Mouse (Mus musculus) thymus, postnatal 0 days (tissue): ENCODE data around the gene Irak2. TPM values are rescaled to one million over a fixed set of nuclear protein-coding genes. Genes with fewer than 3 reads are reported as not detected.

ENCODE experiments used
- microRNA-seq: library from miRNA; unstranded; fragments of <30 nt; microRNA quantifications from one replicate; pipeline ENCODE4, GENCODE M21; 2016; ENCODE audit warnings: borderline number of aligned reads
- polyA plus RNA-seq: library from polyadenylated mRNA; unstranded; fragments of >200 nt; fragmentation: Nextera tagmentation; extraction: Ambion mirVana; gene quantifications from 2 replicates; pipeline ENCODE4 v1.2.1, GENCODE M21; 2015

Gene Irak2
- polyA plus RNA-seq, 1 experiment from 2014 or later, result 2.7 TPM

Small RNA genes lying within 50 kb of the gene (microRNA-seq; reads per million reads assigned to microRNA genes)
- 2.9 reads per million for gene Mir7042

Other genes starting within 250 kb of the Irak2 start
- gene Ttll3, start 249.2 kb upstream of the Irak2 start, polyA plus RNA-seq, result 4.6 and 7.2 TPM in 2 replicates
- 25.3 and 26.7 TPM in 2 replicates for gene Rpusd3, start 219.1 kb upstream of the Irak2 start, polyA plus RNA-seq
- 0.37 and 1.5 TPM in 2 replicates for gene Cidec, start 202.7 kb upstream of the Irak2 start, polyA plus RNA-seq
- gene Jagn1, start 195.9 kb upstream of the Irak2 start, polyA plus RNA-seq, result 69.1 and 70.6 TPM in 2 replicates
- 6.0 and 7.9 TPM in 2 replicates for gene Il17re, start 180.0 kb upstream of the Irak2 start, polyA plus RNA-seq
- gene Il17rc, start 167.0 kb upstream of the Irak2 start, polyA plus RNA-seq, result 5.0 and 6.5 TPM in 2 replicates
- 9.5 and 10.3 TPM in 2 replicates for gene Creld1, start 155.2 kb upstream of the Irak2 start, polyA plus RNA-seq
- gene Prrt3, start 136.5 kb upstream of the Irak2 start, polyA plus RNA-seq, result 0.17 TPM in 2 replicates
- 92.3 and 94.4 TPM in 2 replicates for gene Emc3, start 106.8 kb upstream of the Irak2 start, polyA plus RNA-seq
- 10.2 and 11.2 TPM in 2 replicates for gene Fancd2, start 106.8 kb upstream of the Irak2 start, polyA plus RNA-seq
- gene Fancd2os, start 37.8 kb upstream of the Irak2 start, polyA plus RNA-seq, result 0.25 TPM in 1 of 2 replicates, not detected in the other
- gene Brk1, start 33.7 kb upstream of the Irak2 start, polyA plus RNA-seq, result 267 and 274 TPM in 2 replicates
- gene Vhl, start 14.5 kb upstream of the Irak2 start, polyA plus RNA-seq, result 30.7 and 33.1 TPM in 2 replicates
- gene Tatdn2, start 58.6 kb downstream of the Irak2 start, polyA plus RNA-seq, result 1.5 and 1.7 TPM in 2 replicates
- 0.59 and 0.81 TPM in 2 replicates for gene Ghrl, start 81.4 kb downstream of the Irak2 start, polyA plus RNA-seq
- gene Sec13, start 102.3 kb downstream of the Irak2 start, polyA plus RNA-seq, result 223 and 234 TPM in 2 replicates